10 mouse cellular contexts compared by ENCODE assay signal in genomic region chr17:82408296-82408695, GRCm38 (mm10).
"Had no signal": no experiment of that assay in that cellular context is flagged by ENCODE, and none has a peak within 500 bp of the region (broad histone marks: within the 10 kb centered on the region; RNA-seq: fewer than 3 reads in every experiment).

No protein-coding gene starts in this region.

- DNase-seq: lung, adult 18-20 months; lung, embryonic 14.5 days; lung, postnatal 10 days; lung, postnatal 4 days; midbrain, embryonic 14.5 days; retina, postnatal 1 day; spleen, adult 18-20 months; thymus, adult 2 months; thymus, postnatal 25 days; thymus, postnatal 4 days had no signal
